Mouse (Mus musculus) ES-E14 (cell line): ENCODE data around the gene Nol4l. TPM values are rescaled to one million over a fixed set of nuclear protein-coding genes. Genes with fewer than 3 reads are reported as not detected.

ENCODE experiments used
- DNase-seq: peaks from one replicate; pipeline ENCODE4 v3.0.0-alpha.2; 2013; ENCODE audit warnings: low read depth, low spot score
- H3K27ac ChIP-seq: 2 replicates; pipeline ENCODE4 v1.5.1; 2012; ENCODE audit warnings: low read depth, mild to moderate bottlenecking, low read length, moderate library complexity, mixed read lengths; ENCODE audit not compliant: poor library complexity, insufficient read depth, severe bottlenecking
- H3K36me3 ChIP-seq: 2 replicates; pipeline ENCODE4 v1.6.1; 2012; ENCODE audit warnings: mild to moderate bottlenecking, low read length, moderate library complexity, mixed read lengths; ENCODE audit not compliant: control insufficient read depth, poor library complexity, insufficient read depth, severe bottlenecking
- H3K4me1 ChIP-seq, 2 experiments: fragments of 150-350 bp in 1 of 2; sonication (generic) in 1 of 2; 2 replicates each; pipeline ENCODE4 v1.6.1; 2012; ENCODE audit warnings: low read length in 2 of 2, mild to moderate bottlenecking in 1 of 2, mixed read lengths in 1 of 2; ENCODE audit not compliant: control insufficient read depth in 2 of 2, insufficient read depth in 2 of 2, poor library complexity in 1 of 2
- H3K4me3 ChIP-seq, 2 experiments: fragments of 150-350 bp in 1 of 2; sonication (generic) in 1 of 2; 2 replicates each; pipeline ENCODE4 v1.5.1; 2012; ENCODE audit warnings: low read length in 2 of 2, low read depth in 1 of 2, mild to moderate bottlenecking in 1 of 2, mixed read lengths in 1 of 2; ENCODE audit not compliant: insufficient read depth in 1 of 2, poor library complexity in 1 of 2, severe bottlenecking in 1 of 2
- H3K9ac ChIP-seq: 2 replicates; pipeline ENCODE4 v1.6.1; 2012; ENCODE audit warnings: low read depth, mild to moderate bottlenecking, low read length, mixed read lengths; ENCODE audit not compliant: poor library complexity, insufficient read depth, severe bottlenecking
- H3K9me3 ChIP-seq: fragments of 150-350 bp; sonication (generic); 2 replicates; pipeline ENCODE4 v1.6.1; 2012; ENCODE audit warnings: low read depth, mild to moderate bottlenecking, low read length; ENCODE audit not compliant: control insufficient read depth, insufficient read depth
- CHD2 ChIP-seq: IDR thresholded peaks from 2 replicates; pipeline ENCODE4 v1.6.1; 2014; ENCODE audit warnings: mild to moderate bottlenecking, low read depth, low read length, inconsistent platforms
- HCFC1 ChIP-seq: IDR thresholded peaks from 2 replicates; pipeline ENCODE4 v1.6.1; 2012; ENCODE audit warnings: low read length, inconsistent platforms, borderline replicate concordance; ENCODE audit not compliant: insufficient read depth
- MAFK ChIP-seq: IDR thresholded peaks from 2 replicates; pipeline ENCODE4 v1.6.1; 2014; ENCODE audit warnings: mild to moderate bottlenecking, low read depth, low read length, inconsistent platforms; ENCODE audit not compliant: insufficient read depth
- ZC3H11A ChIP-seq: IDR thresholded peaks from 2 replicates; pipeline ENCODE4 v1.6.1; 2012; ENCODE audit warnings: low read depth, mild to moderate bottlenecking, inconsistent platforms, low read length, borderline replicate concordance
- ZNF384 ChIP-seq: IDR thresholded peaks from 2 replicates; pipeline ENCODE4 v1.6.1; 2012; ENCODE audit warnings: low read depth, low read length, inconsistent platforms
- in situ Hi-C, 2 experiments: fragments of 600-800 bp; cut with MboI; formaldehyde crosslinking; loops; one replicate each; pipeline ENCODE4 v1.15.1; 2025; ENCODE audit warnings: low sequenced_read_pairs in 2 of 2, inconsistent platforms in 1 of 2; ENCODE audit not compliant: unreplicated experiment in 2 of 2
- total RNA-seq: library from RNA; depleted of rRNA; stranded (reverse); fragments of 300-350 nt; gene quantifications from 2 replicates; pipeline ENCODE4 v1.2.3, GENCODE M21; 2012

Gene Nol4l
- total RNA-seq, 1 experiment, result 3.8 TPM

DNA sequence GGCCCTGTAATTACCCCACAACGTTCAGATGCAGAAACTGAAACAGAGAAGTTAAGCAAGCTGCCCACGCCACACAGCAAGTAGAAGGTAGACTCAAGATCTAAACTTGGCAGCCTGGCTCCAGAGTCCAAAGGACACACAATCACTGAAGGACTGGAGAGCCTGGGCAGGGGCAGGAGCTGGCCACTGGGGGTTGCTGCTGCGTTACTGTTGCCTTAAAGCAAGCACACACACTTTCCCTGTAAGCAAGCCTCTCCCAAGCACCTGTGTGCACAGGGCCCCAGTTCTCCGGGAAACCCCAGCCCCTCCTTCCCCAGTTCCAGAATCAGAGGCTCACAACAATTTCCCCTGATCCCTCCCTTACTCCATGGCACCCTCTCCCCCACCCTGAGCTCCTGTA is 12.8 kb downstream of the Nol4l start:
- H3K9ac ChIP-seq, result no peak overlapping the region
- in situ Hi-C loops, result no loop called here
- peaks cover 2 to 30% of the 10 kb centered on the region in 2 experiments; a peak in 3 of 4 replicates for H3K4me1 ChIP-seq
- TF ChIP-seq CHD2 (no peak), HCFC1 (no peak), ZNF384 (no peak), ZC3H11A (no peak), MAFK (no peak)
- no peak overlapping the region for H3K27ac ChIP-seq
- H3K9me3 ChIP-seq, result no peaks in the 10 kb centered on the region
- no peak for DNase-seq
- H3K36me3 ChIP-seq, result no peaks in the 10 kb centered on the region
- H3K4me3 ChIP-seq, result no peak overlapping the region

DNA sequence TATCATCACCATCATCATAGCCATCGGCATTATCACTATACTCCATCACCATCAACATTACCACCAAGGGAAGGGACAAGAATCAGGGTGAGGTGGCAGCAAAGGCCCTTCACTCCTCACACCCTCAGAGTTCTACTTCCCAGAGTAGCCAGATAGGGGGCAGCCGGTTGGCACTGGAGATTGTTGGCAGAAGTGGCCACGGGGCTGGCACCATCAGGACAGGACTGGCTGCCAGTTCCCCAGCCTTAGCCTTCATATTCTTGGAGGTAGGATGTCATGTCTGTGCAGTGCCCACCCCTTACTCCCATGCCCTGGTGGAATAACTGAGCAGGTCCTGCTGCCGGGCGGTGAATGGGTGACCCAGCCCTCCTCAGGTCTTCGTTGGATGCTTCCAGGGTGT is 14.2 kb downstream of the Nol4l start:
- H3K9me3 ChIP-seq, result no peaks in the 10 kb centered on the region
- no peak overlapping the region for H3K9ac ChIP-seq
- no peaks in the 10 kb centered on the region for H3K36me3 ChIP-seq
- no peak overlapping the region for H3K27ac ChIP-seq
- DNase-seq, result no peak
- in situ Hi-C loops, result no loop called here
- H3K4me1 ChIP-seq, result peaks cover 1 to 31% of the 10 kb centered on the region in 2 experiments; a peak in 3 of 4 replicates
- no peak for TF ChIP-seq ZC3H11A
- TF ChIP-seq HCFC1, result no peak
- no peak for TF ChIP-seq CHD2
- no peak for TF ChIP-seq ZNF384
- no peak for TF ChIP-seq MAFK
- no peak overlapping the region for H3K4me3 ChIP-seq

DNA sequence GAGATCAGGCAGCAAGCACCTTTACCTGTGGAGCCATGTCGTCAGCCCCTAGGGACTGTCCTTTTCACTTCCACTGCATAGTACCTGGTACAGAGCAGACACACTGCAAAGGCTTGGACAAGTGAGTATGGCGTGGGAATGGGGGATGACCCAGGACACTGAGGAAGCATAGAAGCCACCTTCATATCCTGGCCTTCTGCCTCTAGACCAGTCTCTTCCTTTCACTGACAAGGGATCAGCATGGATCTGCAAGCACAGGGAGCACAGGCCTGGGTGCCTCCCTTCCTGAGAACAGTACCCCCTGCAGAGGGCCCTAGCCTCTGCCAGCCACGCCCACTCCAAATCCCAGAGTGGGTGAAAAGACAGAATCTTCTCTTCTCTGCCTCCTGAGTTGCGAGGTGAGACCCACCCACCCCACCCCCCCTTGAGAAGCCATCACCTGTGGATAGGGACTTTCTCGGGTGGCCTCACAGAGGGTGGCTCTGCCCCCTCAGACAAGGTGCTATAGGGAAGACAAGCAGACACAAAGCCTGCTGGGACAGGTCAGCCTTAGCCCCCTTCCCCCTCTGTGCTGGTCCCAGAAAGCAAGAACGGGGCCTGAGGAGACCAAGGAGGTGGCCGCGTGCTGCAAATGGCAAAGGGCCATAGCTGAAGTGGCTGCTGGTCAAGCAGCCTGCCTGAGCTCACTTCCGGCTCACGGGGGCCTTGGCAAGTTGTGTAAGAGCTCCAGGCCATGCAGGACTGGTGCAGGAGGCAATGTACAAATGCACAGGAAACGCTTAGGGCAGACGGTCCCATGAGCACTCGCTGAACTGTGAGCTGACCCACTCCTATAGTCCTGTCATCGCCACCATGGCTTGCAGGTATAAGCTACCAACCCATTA is 15.0 kb downstream of the Nol4l start:
- H3K36me3 ChIP-seq, result no peaks in the 10 kb centered on the region

DNA sequence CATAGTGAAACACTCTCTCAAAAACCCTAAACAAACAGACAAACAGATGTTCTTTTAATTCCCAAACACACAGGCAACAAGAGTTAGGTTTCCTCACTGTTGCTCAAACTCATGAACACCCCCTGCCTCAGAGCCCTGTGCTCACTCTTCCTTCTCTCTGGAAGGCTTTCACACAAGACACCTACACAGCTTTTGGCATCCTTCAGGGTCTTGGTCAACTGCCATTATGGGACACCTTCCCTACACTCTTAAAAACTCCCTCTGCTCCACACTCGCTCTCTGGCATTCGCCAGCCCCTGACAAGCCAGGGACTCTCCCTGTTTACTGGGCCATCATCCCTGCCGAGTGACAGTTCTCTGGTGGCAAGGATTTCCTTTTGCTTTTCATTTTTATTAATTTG is 15.8 kb downstream of the Nol4l start:
- no peak for DNase-seq
- H3K27ac ChIP-seq, result no peak overlapping the region
- H3K9me3 ChIP-seq, result no peaks in the 10 kb centered on the region
- H3K9ac ChIP-seq, result no peak overlapping the region
- in situ Hi-C loops, result no loop called here
- H3K4me1 ChIP-seq, result peaks cover 2 to 22% of the 10 kb centered on the region in 2 experiments; a peak in 2 of 4 replicates
- no peak overlapping the region for H3K4me3 ChIP-seq
- H3K36me3 ChIP-seq, result no peaks in the 10 kb centered on the region
- TF ChIP-seq ZNF384 (no peak), ZC3H11A (no peak), CHD2 (no peak), HCFC1 (no peak), MAFK (no peak)

More for the DNA sequence above, 15.0 kb downstream of the Nol4l start:
- Histone ChIP-seq H3K27ac (no peak overlapping the region), H3K4me1 (peaks cover 2 to 25% of the 10 kb centered on the region in 2 experiments; a peak in 2 of 4 replicates), H3K9me3 (no peaks in the 10 kb centered on the region), H3K9ac (no peak overlapping the region), H3K4me3 (no peak overlapping the region)
- in situ Hi-C loops, result no loop called here
- no peak for DNase-seq
- no peak for TF ChIP-seq CHD2
- TF ChIP-seq MAFK, result no peak
- TF ChIP-seq ZNF384, result no peak
- no peak for TF ChIP-seq ZC3H11A
- TF ChIP-seq HCFC1, result no peak
